Mouse (Mus musculus) lung, embryonic 16.5 days (tissue): Measurements from ENCODE around the gene Mrtfb. TPM values are rescaled to one million over a fixed set of nuclear protein-coding genes. Genes with fewer than 3 reads are reported as not detected.

Experiments
- ATAC-seq: fragments of 200-750 bp; cut with Nextera tagmentation; 2 replicates; pipeline ENCODE4 v1.8.0; 2017; ENCODE audit warnings: low read depth, mild to moderate bottlenecking, moderate library complexity
- H3K27ac ChIP-seq: fragments of 300-500 bp; sonication (generic); 2 replicates; pipeline ENCODE4 v1.5.1; 2014; ENCODE audit warnings: mild to moderate bottlenecking, control low read depth, low read length
- H3K27me3 ChIP-seq: fragments of 300-500 bp; sonication (generic); 2 replicates; pipeline ENCODE4 v1.6.1; 2014; ENCODE audit warnings: low read depth, low read length, mixed read lengths; ENCODE audit not compliant: control insufficient read depth, insufficient read depth
- H3K36me3 ChIP-seq: fragments of 300-500 bp; sonication (generic); 2 replicates; pipeline ENCODE4 v1.6.1; 2014; ENCODE audit warnings: low read length; ENCODE audit not compliant: control insufficient read depth, insufficient read depth
- H3K4me1 ChIP-seq: fragments of 300-500 bp; sonication (generic); replicated peaks from 2 replicates; pipeline ENCODE4 v1.6.1; 2014; ENCODE audit warnings: low read length, mixed read lengths; ENCODE audit not compliant: control insufficient read depth, insufficient read depth
- H3K4me2 ChIP-seq: fragments of 300-500 bp; sonication (generic); 2 replicates; pipeline ENCODE4 v1.6.1; 2014; ENCODE audit warnings: low read depth, low read length, control low read depth
- H3K4me3 ChIP-seq: fragments of 300-500 bp; sonication (generic); 2 replicates; pipeline ENCODE4 v1.5.1; 2014; ENCODE audit warnings: mild to moderate bottlenecking, low read length, control low read depth
- H3K9ac ChIP-seq: fragments of 300-500 bp; sonication (generic); 2 replicates; pipeline ENCODE4 v1.6.1; 2014; ENCODE audit warnings: low read length, control low read depth
- H3K9me3 ChIP-seq: fragments of 300-500 bp; sonication (generic); 2 replicates; pipeline ENCODE4 v1.6.1; 2016; ENCODE audit warnings: low read length; ENCODE audit not compliant: control insufficient read depth
- WGBS: fragments of 180-500 bp; shearing (Covaris S2); extraction: QIAGEN DNeasy Blood & Tissue Kit; methylation state at CpG from one replicate; pipeline ENCODE4 v1.1.7; 2014; 5-methylcytosine and 5-hydroxymethylcytosine counted together
- polyA plus RNA-seq: library from polyadenylated mRNA; unstranded; fragments of >200 nt; fragmentation: Nextera tagmentation; extraction: Ambion mirVana; gene quantifications from 2 replicates; pipeline ENCODE4 v1.2.1, GENCODE M21; 2015

Mrtfb gene
- polyA plus RNA-seq, 1 experiment from 2014 or later, result 24.3 TPM

DNA sequence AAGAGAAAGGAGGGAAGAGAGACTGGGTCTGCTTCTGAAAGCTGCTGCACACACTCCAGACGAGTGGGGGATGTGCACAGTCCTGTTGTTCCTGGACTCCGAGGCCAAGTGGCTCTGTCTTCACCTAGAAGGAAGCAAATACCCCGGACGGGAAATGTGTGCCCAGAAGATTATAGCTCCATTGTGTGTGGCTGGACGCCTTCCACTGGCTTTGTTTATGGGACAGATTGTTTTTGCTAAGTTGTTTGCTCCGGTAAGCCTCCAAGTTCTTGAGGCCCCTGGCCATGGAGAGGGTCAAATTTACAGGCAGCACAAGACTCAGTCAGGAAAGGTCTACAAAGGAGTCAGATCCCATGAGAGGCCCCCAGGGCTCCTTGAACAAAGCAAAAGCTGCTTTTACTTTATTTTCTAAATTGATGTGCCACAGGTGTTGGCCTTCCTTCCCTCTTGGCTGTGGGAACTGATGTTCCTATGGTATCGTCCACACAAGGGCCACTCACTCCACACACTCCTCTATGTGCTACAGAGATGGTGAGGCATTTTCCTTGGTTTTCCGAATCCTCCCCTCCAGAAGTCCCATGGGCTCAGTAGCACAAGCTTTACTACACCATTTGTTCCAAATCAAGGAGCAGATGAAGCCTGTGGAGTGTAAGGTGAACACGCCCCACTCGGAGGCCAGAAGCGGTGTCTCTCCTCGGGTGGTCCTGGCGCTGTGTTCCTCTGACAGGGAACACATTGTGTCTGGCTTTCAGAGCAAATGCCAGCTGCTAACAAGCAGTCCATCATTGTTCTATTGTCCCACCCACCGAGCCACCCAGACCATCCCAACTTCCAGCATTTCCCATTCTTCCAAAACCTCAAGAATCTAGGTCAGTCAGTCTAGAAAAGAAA lies 23.1 kb upstream of the Mrtfb start:
- ATAC-seq, result peak; percentile 90
- 32% methylated on average over 14 of the region's 14 CpGs for WGBS
- no peak overlapping the region for H3K9ac ChIP-seq
- H3K36me3 ChIP-seq, result no peaks in the 10 kb centered on the region
- H3K27ac ChIP-seq, result peak overlapping the region; percentile 75
- no peaks in the 10 kb centered on the region for H3K9me3 ChIP-seq
- H3K27me3 ChIP-seq, result no peaks in the 10 kb centered on the region
- peaks cover 2% of the 10 kb centered on the region; the same call in 1 of the 2 replicates for H3K4me1 ChIP-seq
- no peak overlapping the region for H3K4me2 ChIP-seq
- no peak overlapping the region for H3K4me3 ChIP-seq

DNA sequence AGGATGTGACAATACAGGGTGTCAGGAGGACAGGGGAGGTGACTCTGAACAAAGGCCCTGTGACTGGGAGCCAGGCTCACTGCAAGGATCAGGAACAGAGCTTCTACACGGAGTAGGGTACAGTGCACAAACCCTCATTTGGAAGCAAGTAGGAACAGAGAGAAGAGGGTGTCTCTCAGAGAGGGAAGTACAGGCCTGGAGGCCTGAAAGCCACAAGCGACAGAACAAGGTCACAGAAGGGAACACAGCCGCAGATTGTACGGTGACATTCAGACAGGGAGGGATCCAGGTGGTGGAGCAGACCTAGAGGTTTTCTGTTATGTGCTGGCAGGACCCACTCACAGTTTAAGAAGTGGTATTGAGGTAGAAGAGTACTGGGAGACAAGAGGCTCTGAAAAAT lies 17.2 kb upstream of the Mrtfb start:
- Histone ChIP-seq H3K4me2 (no peak overlapping the region), H3K9me3 (no peaks in the 10 kb centered on the region), H3K27me3 (no peaks in the 10 kb centered on the region), H3K4me1 (no peaks in the 10 kb centered on the region; the same call in 1 of the 2 replicates), H3K9ac (no peak overlapping the region), H3K27ac (no peak overlapping the region), H3K36me3 (no peaks in the 10 kb centered on the region), H3K4me3 (no peak overlapping the region)
- no peak; the same call in 1 of the 2 replicates for ATAC-seq
- 71% methylated on average over 4 of the region's 4 CpGs for WGBS

GRCm38 (mm10) chr16:13239544-13239943 lies 16.7 kb upstream of the Mrtfb start:
- Histone ChIP-seq H3K36me3 (no peaks in the 10 kb centered on the region), H3K9ac (no peak overlapping the region), H3K27me3 (no peaks in the 10 kb centered on the region), H3K9me3 (no peaks in the 10 kb centered on the region), H3K4me2 (no peak overlapping the region), H3K4me3 (no peak overlapping the region), H3K4me1 (no peaks in the 10 kb centered on the region), H3K27ac (no peak overlapping the region)
- no peak for ATAC-seq
- 42% methylated on average over 2 of the region's 2 CpGs for WGBS

- ATAC-seq, result no peak
- Histone ChIP-seq H3K4me3 (no peak overlapping the region), H3K9ac (no peak overlapping the region), H3K4me2 (no peak overlapping the region), H3K4me1 (no peaks in the 10 kb centered on the region), H3K36me3 (no peaks in the 10 kb centered on the region), H3K9me3 (no peaks in the 10 kb centered on the region), H3K27ac (no peak overlapping the region), H3K27me3 (no peaks in the 10 kb centered on the region)
- whole genome bisulfite sequencing, result 41% methylated on average over 7 of the region's 7 CpGs
Observed at GRCm38 (mm10) chr16:13240326-13240725, 16.0 kb upstream of the Mrtfb start.

- no peaks in the 10 kb centered on the region for H3K9me3 ChIP-seq
- H3K27ac ChIP-seq, result no peak overlapping the region
- no peak for ATAC-seq
- H3K4me1 ChIP-seq, result no peaks in the 10 kb centered on the region
- H3K9ac ChIP-seq, result no peak overlapping the region
- H3K27me3 ChIP-seq, result no peaks in the 10 kb centered on the region
- no peak overlapping the region for H3K4me3 ChIP-seq
- H3K4me2 ChIP-seq, result no peak overlapping the region
- WGBS, result 25% methylated on average over 4 of the region's 4 CpGs
- no peaks in the 10 kb centered on the region for H3K36me3 ChIP-seq
Observed at GRCm38 (mm10) chr16:13245658-13246057, 10.6 kb upstream of the Mrtfb start.

- Histone ChIP-seq H3K4me3 (no peak overlapping the region), H3K9ac (no peak overlapping the region), H3K36me3 (no peaks in the 10 kb centered on the region), H3K9me3 (no peaks in the 10 kb centered on the region), H3K4me1 (no peaks in the 10 kb centered on the region), H3K27ac (no peak overlapping the region), H3K27me3 (no peaks in the 10 kb centered on the region), H3K4me2 (no peak overlapping the region)
- ATAC-seq, result no peak
- 34% methylated on average over 3 of the region's 3 CpGs for WGBS
Observed at GRCm38 (mm10) chr16:13246855-13247254, 9.4 kb upstream of the Mrtfb start.

GRCm38 (mm10) chr16:13250061-13250460 lies 6.2 kb upstream of the Mrtfb start:
- 35% methylated on average over 5 of the region's 5 CpGs for WGBS
- Histone ChIP-seq H3K27me3 (no peaks in the 10 kb centered on the region), H3K4me3 (no peak overlapping the region), H3K27ac (no peak overlapping the region), H3K4me2 (no peak overlapping the region), H3K9ac (no peak overlapping the region), H3K36me3 (no peaks in the 10 kb centered on the region), H3K9me3 (no peaks in the 10 kb centered on the region), H3K4me1 (no peaks in the 10 kb centered on the region)
- ATAC-seq, result no peak

DNA sequence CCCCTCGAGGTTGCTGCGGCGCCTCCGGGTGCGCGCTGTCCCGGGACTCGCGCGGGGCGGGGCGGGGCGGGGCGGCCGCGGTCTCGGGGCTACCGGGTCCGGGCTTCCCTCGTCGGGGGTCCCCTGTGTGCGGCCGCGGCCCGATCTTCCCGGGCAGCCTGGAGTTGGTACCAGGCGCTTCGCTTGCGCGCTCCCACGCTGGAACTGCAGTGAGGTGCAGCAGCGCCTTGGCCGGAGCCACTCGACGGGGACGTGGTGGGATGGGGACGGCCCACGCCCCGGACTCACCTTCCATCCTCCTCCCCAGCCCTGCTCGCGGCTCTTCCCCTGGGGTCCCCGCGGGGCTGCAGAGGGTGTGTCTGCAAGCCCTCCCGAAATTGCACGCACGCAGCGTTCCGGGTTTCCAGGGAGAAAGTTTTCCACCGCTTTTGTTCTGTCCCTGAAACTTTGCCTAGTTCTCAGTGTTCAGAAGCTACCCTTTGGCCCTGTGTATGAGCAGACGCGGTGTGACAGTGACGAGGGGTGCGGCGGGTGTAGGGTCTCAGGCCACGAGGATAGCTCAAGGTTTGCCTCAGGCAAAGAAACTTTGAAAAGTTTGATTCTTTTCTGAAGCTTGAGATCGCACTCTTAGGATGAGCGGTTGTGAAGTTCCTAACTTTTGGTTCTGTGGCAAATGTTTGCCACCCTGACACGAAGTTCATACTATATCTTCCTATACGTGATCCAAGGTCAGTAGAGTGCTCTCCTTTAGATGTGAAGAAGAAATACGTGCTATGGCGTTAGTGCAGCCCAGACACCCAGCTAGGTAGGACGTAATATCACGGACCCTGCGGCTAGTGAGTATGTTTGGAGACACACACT lies 616 bp downstream of the Mrtfb start:
- 3% methylated on average over 53 of the region's 64 CpGs for WGBS
- Histone ChIP-seq H3K27ac (peak overlapping the region; percentile 90), H3K9me3 (no peaks in the 10 kb centered on the region), H3K36me3 (no peaks in the 10 kb centered on the region), H3K9ac (peak overlapping the region; percentile 90), H3K4me3 (peak overlapping the region; percentile 59), H3K4me2 (peak overlapping the region; percentile 62), H3K4me1 (peaks cover 18% of the 10 kb centered on the region), H3K27me3 (no peaks in the 10 kb centered on the region)
- ATAC-seq, result peak; percentile 78

DNA sequence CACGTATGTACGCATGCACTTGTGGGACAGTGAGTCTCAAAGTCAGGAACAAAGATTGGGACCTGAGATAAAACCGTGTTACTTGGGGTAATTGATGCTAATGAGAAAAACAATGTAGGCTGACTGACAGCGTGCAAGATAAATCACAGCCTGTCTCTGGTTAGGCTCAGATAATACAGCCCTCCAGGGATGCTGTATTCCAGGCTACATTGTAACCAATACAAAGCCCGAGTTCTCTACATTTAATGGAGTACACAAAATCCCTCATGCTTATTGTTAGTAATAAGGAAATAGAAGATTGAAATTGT lies 1.2 kb downstream of the Mrtfb start:
- ATAC-seq, result no peak
- Histone ChIP-seq H3K4me2 (peak overlapping the region; percentile 62), H3K27me3 (no peaks in the 10 kb centered on the region), H3K4me1 (peaks cover 18% of the 10 kb centered on the region), H3K27ac (no peak overlapping the region), H3K9ac (peak overlapping the region; percentile 90), H3K4me3 (peak overlapping the region; percentile 59), H3K36me3 (no peaks in the 10 kb centered on the region), H3K9me3 (no peaks in the 10 kb centered on the region)
- WGBS, result 22% methylated on average over 5 of the region's 5 CpGs
